Mouse (Mus musculus) Patski (cell line): ENCODE results near the gene Krt31. TPM values are rescaled to one million over a fixed set of nuclear protein-coding genes. Genes with fewer than 3 reads are reported as not detected.
A peak's percentile ranks its signal among the peaks of the same experiment; 100 is the strongest.

Experiments
- ATAC-seq: fragments of 100-300 bp; one replicate; pipeline ENCODE4 v1.8.0; 2021
- CTCF ChIA-PET: fragments of 350-600 bp; sonication (Branson Sonifier 250); formaldehyde crosslinking; loops from one replicate; lab custom pipeline; 2022; ENCODE audit warnings: inconsistent platforms; lab: Charles Lee
- POLR2A ChIA-PET: fragments of 350-600 bp; sonication (Branson Sonifier 250); formaldehyde crosslinking; loops from one replicate; lab custom pipeline; 2022; ENCODE audit warnings: antibody characterized with exemption, inconsistent platforms; lab: Charles Lee
- DNase-seq: peaks from one replicate; pipeline ENCODE4 v3.0.0-alpha.2; 2011; ENCODE audit warnings: low read depth, low spot score
- H3K27me3 ChIP-seq: fragments of 371-371 bp; one replicate; pipeline ENCODE4 v1.5.1; 2021
- CTCF ChIP-seq: fragments of 100-300 bp; IDR thresholded peaks from one replicate; pipeline ENCODE4 v1.5.1; 2021
- in situ Hi-C: fragments of 300-500 bp; cut with MboI; formaldehyde crosslinking; loops from 3 replicates; pipeline ENCODE4 v1.11.1; 2018; ENCODE audit warnings: low pct_unique_long_range_greater_than_20kb, mixed read lengths
- polyA plus RNA-seq: library from polyadenylated mRNA; unstranded; gene quantifications from one replicate; pipeline ENCODE4 v1.2.3, GENCODE M21; 2021

The Krt31 gene
- polyA plus RNA-seq, 1 experiment from 2014 or later = not detected

GRCm38 (mm10) chr11:100055686-100056655 lies 5.6 kb upstream of the Krt31 start:
- ChIA-PET POLR2A (interaction anchor here (1.4 kb wide), 1 partner anchor 113 kb away, joined by 3 read pairs; no protein-coding TSS in a partner anchor), CTCF (interaction anchor here (1.0 to 1.2 kb wide), 2 partner anchors 16 to 239 kb away, joined by 3 read pairs; no protein-coding TSS in a partner anchor)
- DNase-seq = peak; percentile 71
- no peak for TF ChIP-seq CTCF
- peak; percentile 78 for ATAC-seq
- in situ Hi-C loops = no loop called here
- no peaks in the 10 kb centered on the region for H3K27me3 ChIP-seq

DNA sequence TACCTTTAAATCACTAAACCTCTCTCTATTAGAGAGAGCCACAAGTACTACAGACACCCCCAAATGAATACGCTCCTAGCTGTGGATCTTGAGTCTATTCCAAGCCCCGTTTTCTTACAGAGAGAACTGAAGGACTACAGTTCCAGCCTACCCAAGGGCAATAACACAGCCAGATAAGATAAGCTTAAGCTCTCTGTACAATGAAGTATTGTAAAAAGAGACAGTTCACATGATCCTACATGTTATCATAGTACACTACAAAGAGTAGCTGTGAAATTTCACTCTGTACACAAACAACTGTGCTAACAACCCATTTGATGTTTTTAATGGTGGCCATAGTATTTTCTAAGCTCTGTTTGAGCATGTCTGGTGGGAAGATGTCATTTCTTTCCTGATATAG lies 3.2 kb downstream of the Krt31 start:
- no peak for TF ChIP-seq CTCF
- H3K27me3 ChIP-seq = peaks cover 10% of the 10 kb centered on the region
- CTCF ChIA-PET = no interaction called here
- POLR2A ChIA-PET = no interaction called here
- ATAC-seq (no peak), DNase-seq (no peak)
- in situ Hi-C loops = no loop called here

GRCm38 (mm10) chr11:100046303-100046866 lies 4.0 kb downstream of the Krt31 start:
- ChIA-PET POLR2A (no interaction called here), CTCF (interaction anchor here (1.8 kb wide), 1 partner anchor 17 kb away, joined by 4 read pairs; the partner anchor contains the start of gene Krt33b)
- no peak for TF ChIP-seq CTCF
- no peak for ATAC-seq
- DNase-seq = no peak
- H3K27me3 ChIP-seq = peaks cover 14% of the 10 kb centered on the region
- in situ Hi-C loops = no loop called here

DNA sequence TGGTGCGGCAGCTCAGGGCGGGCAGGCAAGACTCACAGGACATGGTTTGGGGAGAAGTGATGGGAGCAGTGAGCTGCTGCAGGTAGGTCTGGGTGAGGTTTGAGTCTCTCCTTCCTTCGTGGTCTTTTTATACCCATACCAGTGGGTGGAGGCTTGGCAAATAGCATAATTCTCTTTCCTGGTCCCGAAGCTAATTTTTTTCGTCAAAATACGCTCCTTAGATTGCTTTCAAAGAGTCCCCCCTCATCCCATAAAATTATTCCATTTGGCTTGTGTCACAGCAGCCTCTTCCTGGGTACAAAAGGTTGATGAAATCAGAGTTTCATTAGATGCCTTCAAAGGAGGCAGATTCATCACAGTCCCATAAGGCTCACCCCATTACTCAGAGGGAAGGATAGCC lies 8.9 kb downstream of the Krt31 start, which contains the start of gene Krt34:
Krt34 (minus strand) TSS at position 101 of the 400 bp plus-strand sequence.
- DNase-seq = no peak
- ChIA-PET POLR2A (no interaction called here), CTCF (no interaction called here)
- peaks cover 15% of the 10 kb centered on the region for H3K27me3 ChIP-seq
- no peak for TF ChIP-seq CTCF
- ATAC-seq = no peak
- in situ Hi-C loops = no loop called here

GRCm38 (mm10) chr11:100029768-100030167 lies 20.6 kb downstream of the Krt31 start, which contains the start of gene Krt33b:
TSS of gene Krt33b (minus strand) at chr11:100029868.
- no peaks in the 10 kb centered on the region for H3K27me3 ChIP-seq
- POLR2A ChIA-PET = no interaction called here
- DNase-seq = no peak
- CTCF ChIA-PET = interaction anchor here (1.3 to 1.7 kb wide), 3 partner anchors 16 to 252 kb away, joined by 4 to 5 read pairs (median 4); no protein-coding TSS in a partner anchor
- ATAC-seq = no peak
- in situ Hi-C loops = no loop called here
- no peak for TF ChIP-seq CTCF

GRCm38 (mm10) chr11:100021438-100021837 lies 28.9 kb downstream of the Krt31 start:
- POLR2A ChIA-PET = no interaction called here
- CTCF ChIA-PET = interaction anchor here (1.2 kb wide), 1 partner anchor 273 kb away, joined by 3 read pairs; no protein-coding TSS in a partner anchor
- no peak for ATAC-seq
- in situ Hi-C loops = no loop called here
- no peaks in the 10 kb centered on the region for H3K27me3 ChIP-seq
- TF ChIP-seq CTCF = no peak
- no peak for DNase-seq

- H3K27me3 ChIP-seq = no peaks in the 10 kb centered on the region
- POLR2A ChIA-PET = no interaction called here
- no peak for TF ChIP-seq CTCF
- CTCF ChIA-PET = no interaction called here
- in situ Hi-C loops = no loop called here
- no peak for DNase-seq
- ATAC-seq = no peak
Measured at GRCm38 (mm10) chr11:100019466-100019865, 30.9 kb downstream of the Krt31 start.

DNA sequence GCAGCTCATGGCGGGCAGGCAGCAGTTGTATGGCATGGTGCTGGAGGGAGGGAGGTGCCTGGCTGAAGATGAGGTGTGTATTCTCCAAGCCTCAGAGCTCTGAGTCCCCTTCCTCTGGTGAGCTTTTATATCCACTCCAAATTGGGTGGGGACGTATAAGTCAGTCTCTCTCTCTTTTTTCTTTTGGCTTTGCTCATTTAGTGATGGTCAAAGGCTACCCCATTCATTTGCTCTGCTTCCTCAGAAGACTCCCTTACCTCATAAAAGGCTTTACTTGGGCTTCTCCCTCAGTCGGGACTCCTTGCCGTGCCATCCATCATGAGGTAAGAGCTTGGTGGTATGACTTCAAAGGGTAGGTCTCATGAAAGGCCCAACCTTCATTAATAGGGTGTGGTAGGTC lies 34.2 kb downstream of the Krt31 start, which contains the start of gene Krt33a:
Krt33a (minus strand) TSS at position 101 of the 400 bp plus-strand sequence.
- DNase-seq (no peak), ATAC-seq (no peak)
- no peaks in the 10 kb centered on the region for H3K27me3 ChIP-seq
- ChIA-PET CTCF (no interaction called here), POLR2A (no interaction called here)
- TF ChIP-seq CTCF = no peak
- in situ Hi-C loops = no loop called here

GRCm38 (mm10) chr11:100013691-100014171 lies 36.6 kb downstream of the Krt31 start:
- in situ Hi-C loops = no loop called here
- ATAC-seq (no peak), DNase-seq (no peak)
- TF ChIP-seq CTCF = no peak
- ChIA-PET POLR2A (no interaction called here), CTCF (interaction anchor here (1.0 kb wide), 1 partner anchor 8 kb away, joined by 3 read pairs; no protein-coding TSS in a partner anchor)
- H3K27me3 ChIP-seq = peaks cover 3% of the 10 kb centered on the region

- no peak for DNase-seq
- ChIA-PET POLR2A (no interaction called here), CTCF (no interaction called here)
- TF ChIP-seq CTCF = no peak
- peaks cover 3% of the 10 kb centered on the region for H3K27me3 ChIP-seq
- in situ Hi-C loops = no loop called here
- no peak for ATAC-seq
Measured at GRCm38 (mm10) chr11:100010682-100011081, 39.7 kb downstream of the Krt31 start.
